Mouse (Mus musculus) neural tube, embryonic 12.5 days (tissue): ENCODE measurements at regions not wholly inside any gene's neighbourhood (a gene's known extent, or its start where the extent isn't known, plus 50 kb on each side); places are given as distances from the start of the nearest gene placed in this dataset.
A peak's percentile ranks its signal among the peaks of the same experiment; 100 is the strongest.

Source experiments
- ATAC-seq: fragments of 200-750 bp; cut with Nextera tagmentation; 2 replicates; pipeline ENCODE4 v1.8.0; 2017; ENCODE audit warnings: low read depth, mild to moderate bottlenecking, moderate TSS enrichment, moderate library complexity; ENCODE audit not compliant: low FRiP score
- H3K27ac ChIP-seq: fragments of 300-500 bp; sonication (generic); 2 replicates; pipeline ENCODE4 v1.5.1; 2016
- H3K27me3 ChIP-seq: fragments of 300-500 bp; sonication (generic); replicated peaks from 2 replicates; pipeline ENCODE4 v1.6.1; 2016; ENCODE audit warnings: mild to moderate bottlenecking
- H3K36me3 ChIP-seq: fragments of 300-500 bp; sonication (generic); 2 replicates; pipeline ENCODE4 v1.6.1; 2016; ENCODE audit warnings: mild to moderate bottlenecking
- H3K4me1 ChIP-seq: fragments of 300-500 bp; sonication (generic); 2 replicates; pipeline ENCODE4 v1.6.1; 2016
- H3K4me2 ChIP-seq: fragments of 300-500 bp; sonication (generic); replicated peaks from 2 replicates; pipeline ENCODE4 v1.6.1; 2016; ENCODE audit warnings: mild to moderate bottlenecking
- H3K4me3 ChIP-seq: fragments of 300-500 bp; sonication (generic); 2 replicates; pipeline ENCODE4 v1.5.1; 2016
- H3K9ac ChIP-seq: fragments of 300-500 bp; sonication (generic); 2 replicates; pipeline ENCODE4 v1.6.1; 2016; ENCODE audit warnings: mild to moderate bottlenecking
- H3K9me3 ChIP-seq: fragments of 300-500 bp; sonication (generic); 2 replicates; pipeline ENCODE4 v1.6.1; 2016; ENCODE audit warnings: mild to moderate bottlenecking
- WGBS: fragments of 180-500 bp; shearing (Covaris S2); methylation state at CpG from one replicate; pipeline ENCODE4 v1.1.7; 2016; 5-methylcytosine and 5-hydroxymethylcytosine counted together

DNA sequence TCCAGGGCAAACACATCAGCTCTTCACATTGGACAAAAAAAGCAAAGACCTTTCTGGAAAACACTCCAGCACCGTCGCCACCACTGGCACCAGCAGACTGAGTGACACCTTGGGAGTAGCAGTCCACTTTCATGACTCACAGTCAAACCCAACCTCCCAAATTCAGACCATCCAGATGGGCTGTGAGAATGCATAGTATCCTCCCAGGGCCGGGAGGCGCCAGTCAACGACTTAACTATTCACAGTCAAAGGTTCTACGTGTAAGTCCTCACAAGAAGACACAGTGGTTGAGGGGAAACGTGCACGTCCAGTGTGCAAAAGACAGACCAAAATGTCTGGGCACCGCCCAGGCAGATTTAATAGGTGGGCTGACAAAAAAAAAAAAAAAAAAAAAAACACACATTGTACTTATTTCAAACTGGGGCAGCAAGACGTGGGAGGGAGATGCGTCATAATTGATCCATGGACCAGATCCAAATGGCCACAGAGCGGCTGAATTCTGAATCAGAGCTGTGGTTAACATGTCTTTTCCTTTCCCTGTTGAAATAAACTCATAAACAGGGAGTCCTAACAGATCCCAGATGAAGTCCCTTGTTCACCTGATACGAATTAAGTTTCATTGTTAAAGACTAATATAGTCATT, 137.6 kb upstream of the Sox2 start:
- H3K36me3 ChIP-seq = no peaks in the 10 kb centered on the region; the same call in 1 of the 2 replicates
- no peak overlapping the region for H3K4me2 ChIP-seq
- WGBS = 88% methylated on average over 13 of the region's 13 CpGs
- ATAC-seq = no peak
- no peak overlapping the region for H3K27ac ChIP-seq
- no peak overlapping the region for H3K9ac ChIP-seq
- no peaks in the 10 kb centered on the region for H3K27me3 ChIP-seq
- no peak overlapping the region for H3K4me3 ChIP-seq
- no peaks in the 10 kb centered on the region for H3K4me1 ChIP-seq
- peaks cover 6% of the 10 kb centered on the region; the same call in 1 of the 2 replicates for H3K9me3 ChIP-seq

DNA sequence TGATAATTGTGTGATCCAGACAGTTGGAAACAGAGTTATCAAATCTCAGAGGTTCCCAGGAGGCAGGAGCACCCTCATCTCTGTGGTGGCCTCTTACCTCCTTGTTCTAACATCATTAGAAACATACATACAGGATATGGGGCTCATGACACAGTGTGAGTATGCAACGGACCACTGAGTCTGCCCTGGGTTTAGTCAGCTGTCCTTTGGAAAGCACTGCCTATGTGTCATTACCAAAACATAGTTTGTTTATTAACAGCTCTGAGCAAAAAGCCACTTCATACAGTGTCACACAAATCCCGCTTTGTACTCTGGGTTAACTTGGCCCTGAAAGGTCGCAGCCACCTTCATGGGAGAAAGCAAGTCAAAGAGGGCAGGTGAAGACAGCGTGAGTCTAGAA, 139.5 kb upstream of the Sox2 start:
- Histone ChIP-seq H3K4me1 (no peaks in the 10 kb centered on the region), H3K9ac (no peak overlapping the region), H3K9me3 (peaks cover 7% of the 10 kb centered on the region; the same call in 1 of the 2 replicates), H3K27me3 (no peaks in the 10 kb centered on the region), H3K36me3 (no peaks in the 10 kb centered on the region; the same call in 1 of the 2 replicates), H3K4me2 (no peak overlapping the region), H3K27ac (no peak overlapping the region), H3K4me3 (no peak overlapping the region)
- WGBS = 89% methylated on average over 4 of the region's 4 CpGs
- ATAC-seq = no peak

DNA sequence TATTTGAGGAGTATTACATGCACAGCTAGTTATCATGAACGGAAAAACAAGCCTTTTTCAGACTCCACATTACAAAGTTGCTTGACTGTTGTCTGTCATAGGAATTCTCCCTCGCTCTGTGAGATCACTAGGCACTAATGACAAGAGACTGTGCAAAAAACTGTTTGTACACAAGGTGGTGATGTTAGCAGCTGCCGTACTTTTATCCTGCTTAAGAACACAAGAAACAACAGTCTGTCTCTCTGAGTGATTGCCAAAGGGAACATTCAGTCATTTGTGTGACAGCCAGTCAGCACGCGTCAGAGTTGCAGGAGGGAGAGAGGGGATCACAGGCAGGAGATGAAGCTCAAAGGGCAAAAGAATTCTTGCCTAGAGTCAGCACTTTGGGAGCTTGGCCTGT, 141.0 kb upstream of the Sox2 start:
- no peak overlapping the region for H3K27ac ChIP-seq
- 53% methylated on average over 5 of the region's 5 CpGs for WGBS
- no peaks in the 10 kb centered on the region for H3K36me3 ChIP-seq
- peaks cover 3% of the 10 kb centered on the region; the same call in 1 of the 2 replicates for H3K9me3 ChIP-seq
- no peak overlapping the region for H3K9ac ChIP-seq
- H3K4me1 ChIP-seq = no peaks in the 10 kb centered on the region
- H3K4me2 ChIP-seq = no peak overlapping the region
- no peak for ATAC-seq
- H3K4me3 ChIP-seq = no peak overlapping the region
- no peaks in the 10 kb centered on the region for H3K27me3 ChIP-seq

DNA sequence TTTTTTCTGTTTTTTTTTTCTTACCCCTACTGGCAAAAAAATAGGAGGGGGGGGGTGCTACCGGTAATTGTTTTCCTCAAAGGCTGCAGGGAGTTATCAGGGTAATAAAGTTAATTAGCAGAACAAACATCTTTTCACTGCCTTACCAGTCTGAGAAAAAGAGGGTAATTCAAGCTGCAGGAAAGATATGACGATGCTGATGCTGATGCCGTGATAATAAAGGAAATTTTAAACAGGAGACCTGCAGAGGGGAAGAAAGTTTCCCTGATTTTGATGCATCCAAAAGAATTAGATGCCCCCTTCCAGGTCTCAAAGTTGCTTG, 145.7 kb upstream of the Sox2 start:
- Histone ChIP-seq H3K4me1 (peaks cover 3% of the 10 kb centered on the region), H3K4me3 (no peak overlapping the region), H3K4me2 (no peak overlapping the region), H3K36me3 (no peaks in the 10 kb centered on the region), H3K27me3 (no peaks in the 10 kb centered on the region), H3K27ac (no peak overlapping the region), H3K9me3 (peaks cover 3% of the 10 kb centered on the region; the same call in 1 of the 2 replicates), H3K9ac (no peak overlapping the region)
- WGBS = 9% methylated on average over 3 of the region's 3 CpGs
- ATAC-seq = peak; percentile 30; the same call in 1 of the 2 replicates

DNA sequence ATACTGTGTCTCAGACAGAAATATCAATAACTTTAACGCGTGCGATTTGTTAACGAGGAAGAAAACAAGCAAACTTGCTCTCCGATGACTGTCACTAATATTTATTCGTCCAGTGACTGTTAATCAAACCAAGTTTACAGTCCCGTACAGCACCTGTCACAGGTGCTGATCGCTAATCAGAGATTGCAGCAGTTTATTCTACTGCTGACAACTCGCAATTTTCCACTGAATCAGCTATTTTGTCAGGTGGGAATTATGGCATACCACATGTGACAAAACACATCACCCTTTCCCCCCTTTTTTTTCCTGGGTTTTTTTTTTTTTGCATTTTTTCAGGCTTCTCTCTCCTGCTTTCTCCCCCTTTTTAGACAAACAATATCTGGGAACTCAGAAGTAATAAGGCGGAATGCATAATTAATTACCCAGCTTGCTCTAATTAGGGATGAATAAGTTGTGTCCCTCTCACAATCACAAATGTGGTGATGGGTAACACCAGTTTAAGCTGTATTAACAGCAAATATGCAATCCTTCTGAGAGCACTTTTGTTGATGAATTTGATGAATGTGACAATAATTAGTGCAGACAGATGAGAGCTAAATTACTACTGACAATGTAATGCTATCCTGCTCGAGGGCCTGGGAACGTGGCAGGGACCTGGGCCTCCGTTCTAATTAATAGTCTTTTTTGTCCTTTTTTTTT, 146.2 kb upstream of the Sox2 start:
- Histone ChIP-seq H3K27ac (no peak overlapping the region), H3K9ac (no peak overlapping the region), H3K4me3 (no peak overlapping the region), H3K4me2 (no peak overlapping the region), H3K9me3 (peaks cover 3% of the 10 kb centered on the region; the same call in 1 of the 2 replicates), H3K36me3 (no peaks in the 10 kb centered on the region), H3K4me1 (peaks cover 3% of the 10 kb centered on the region), H3K27me3 (no peaks in the 10 kb centered on the region)
- WGBS = 50% methylated on average over 13 of the region's 13 CpGs
- peak; percentile 84 for ATAC-seq

DNA sequence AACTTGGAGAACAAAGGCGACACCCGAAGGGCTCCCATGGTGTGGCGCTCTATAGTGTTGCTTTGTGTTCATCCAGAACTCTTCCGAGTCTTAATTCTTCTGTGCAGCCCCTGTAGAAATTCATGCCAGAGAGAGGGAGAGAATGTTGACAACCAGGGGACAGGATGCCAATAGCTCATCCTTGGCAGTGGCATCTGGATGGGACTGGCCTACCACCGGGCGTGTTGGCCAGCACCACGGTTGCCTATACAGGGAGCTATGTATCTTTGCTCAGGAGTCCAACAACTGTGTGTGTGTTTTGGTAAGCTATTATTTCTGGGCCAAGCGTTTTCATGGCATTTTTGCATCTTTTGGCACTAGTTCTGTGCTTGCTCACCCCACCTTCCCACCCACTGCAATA, 153.4 kb upstream of the Sox2 start:
- Histone ChIP-seq H3K36me3 (no peaks in the 10 kb centered on the region), H3K4me2 (no peak overlapping the region), H3K9me3 (no peaks in the 10 kb centered on the region), H3K4me1 (no peaks in the 10 kb centered on the region), H3K27ac (no peak overlapping the region), H3K4me3 (no peak overlapping the region), H3K27me3 (no peaks in the 10 kb centered on the region), H3K9ac (no peak overlapping the region)
- ATAC-seq = no peak
- 90% methylated on average over 8 of the region's 8 CpGs for WGBS

DNA sequence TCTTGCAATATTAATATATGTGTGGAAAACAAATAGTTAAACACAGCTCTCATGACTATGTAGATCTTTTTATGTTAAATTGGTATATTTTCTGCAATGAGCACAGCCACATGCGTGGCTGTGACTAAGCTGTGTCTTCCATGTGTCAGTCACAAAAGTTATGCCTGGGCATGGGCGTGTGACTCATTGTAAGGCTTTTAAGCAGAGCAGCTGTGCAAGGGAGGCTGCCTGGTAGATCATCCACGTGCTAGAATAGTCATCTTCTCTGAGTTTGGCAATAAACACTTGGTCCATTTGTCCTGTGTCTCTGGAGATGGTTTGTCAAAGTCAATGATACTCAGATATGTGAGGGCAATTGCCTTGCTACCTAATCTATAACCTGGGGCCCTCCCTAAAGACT, 154.6 kb upstream of the Sox2 start:
- Histone ChIP-seq H3K36me3 (no peaks in the 10 kb centered on the region), H3K9ac (no peak overlapping the region), H3K4me3 (no peak overlapping the region), H3K4me2 (no peak overlapping the region), H3K27ac (no peak overlapping the region), H3K4me1 (no peaks in the 10 kb centered on the region), H3K27me3 (no peaks in the 10 kb centered on the region), H3K9me3 (no peaks in the 10 kb centered on the region)
- 78% methylated on average over 3 of the region's 3 CpGs for WGBS
- no peak for ATAC-seq

DNA sequence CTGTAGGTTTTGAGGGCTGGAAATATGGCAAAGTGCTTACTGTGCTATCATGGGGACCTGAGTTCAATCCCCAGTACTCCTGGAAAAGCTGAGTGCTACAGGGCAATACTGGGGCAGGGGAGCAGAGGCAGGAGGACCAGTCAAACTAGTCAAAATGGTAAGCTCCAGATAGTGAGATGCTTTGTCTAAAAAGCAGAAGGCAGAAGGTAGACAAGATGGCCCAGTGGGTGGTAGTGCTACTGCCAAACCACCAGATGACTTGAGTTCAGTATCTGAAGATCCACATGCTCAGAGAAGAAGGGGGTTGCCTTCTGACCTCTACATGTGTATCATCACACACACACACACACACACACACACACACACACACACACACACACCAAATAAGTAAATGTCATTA, 156.3 kb upstream of the Sox2 start:
- no peaks in the 10 kb centered on the region for H3K27me3 ChIP-seq
- H3K4me1 ChIP-seq = no peaks in the 10 kb centered on the region
- no peak overlapping the region for H3K27ac ChIP-seq
- no peak overlapping the region for H3K4me2 ChIP-seq
- no peak overlapping the region for H3K9ac ChIP-seq
- no peak overlapping the region for H3K4me3 ChIP-seq
- no peaks in the 10 kb centered on the region for H3K9me3 ChIP-seq
- no peak for ATAC-seq
- no peaks in the 10 kb centered on the region for H3K36me3 ChIP-seq

DNA sequence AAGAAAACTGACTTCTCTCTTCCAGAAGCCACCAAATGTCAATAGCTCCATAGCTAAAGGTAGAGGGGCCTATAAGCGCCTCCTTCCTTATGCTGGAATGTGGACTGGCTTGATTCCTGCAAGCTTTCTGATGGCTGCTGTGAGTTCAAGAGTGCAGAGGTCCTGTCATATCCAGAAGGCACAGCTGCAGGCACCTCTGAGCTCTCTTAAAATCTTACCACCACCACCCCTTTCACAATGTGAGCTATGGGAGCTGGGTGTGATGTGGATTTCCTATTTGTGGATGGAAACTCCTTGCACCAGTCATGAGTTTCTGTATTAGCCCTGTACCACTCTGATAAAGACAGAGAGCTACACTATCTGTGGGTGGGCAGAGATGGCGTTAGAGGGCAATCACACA, 161.2 kb upstream of the Sox2 start:
- Histone ChIP-seq H3K27me3 (no peaks in the 10 kb centered on the region), H3K36me3 (no peaks in the 10 kb centered on the region), H3K4me2 (no peak overlapping the region), H3K4me3 (no peak overlapping the region), H3K9me3 (no peaks in the 10 kb centered on the region), H3K27ac (no peak overlapping the region), H3K9ac (no peak overlapping the region), H3K4me1 (peaks cover 6% of the 10 kb centered on the region)
- no peak for ATAC-seq
- WGBS = 89% methylated on average over 2 of the region's 2 CpGs

DNA sequence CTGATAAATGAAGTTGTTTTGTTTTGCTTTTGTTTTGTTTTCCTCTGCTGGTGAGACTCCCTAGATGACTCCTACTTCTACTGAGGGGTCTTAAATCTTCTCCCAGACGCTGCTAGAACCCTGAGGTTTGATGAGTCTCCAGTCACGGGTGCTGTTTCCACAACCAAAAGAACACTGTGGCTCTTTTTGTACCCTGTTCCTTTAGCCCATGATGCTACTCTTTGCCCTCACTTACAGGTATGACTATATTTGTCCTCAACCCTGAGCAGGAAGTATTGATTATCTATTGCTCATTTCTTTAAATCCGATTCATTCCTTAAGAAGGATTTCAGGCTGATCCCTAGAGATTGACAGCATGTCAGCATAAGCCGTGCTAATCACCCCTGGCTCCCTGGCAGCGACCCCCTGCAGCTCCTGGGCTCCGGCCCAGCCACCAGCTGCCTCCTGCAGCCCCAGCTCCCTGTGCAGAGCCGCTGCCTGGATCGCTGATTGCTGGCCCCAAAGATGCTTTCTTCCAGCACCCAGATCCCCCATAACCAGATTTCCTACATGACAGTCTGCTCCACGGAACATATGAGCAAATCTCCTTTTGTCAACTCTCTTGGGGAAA, 163.7 kb upstream of the Sox2 start:
- Histone ChIP-seq H3K9ac (no peak overlapping the region), H3K4me1 (peaks cover 13% of the 10 kb centered on the region), H3K4me3 (no peak overlapping the region), H3K4me2 (no peak overlapping the region), H3K27ac (no peak overlapping the region), H3K36me3 (no peaks in the 10 kb centered on the region), H3K27me3 (no peaks in the 10 kb centered on the region), H3K9me3 (no peaks in the 10 kb centered on the region)
- WGBS = 10% methylated on average over 9 of the region's 9 CpGs
- no peak for ATAC-seq

DNA sequence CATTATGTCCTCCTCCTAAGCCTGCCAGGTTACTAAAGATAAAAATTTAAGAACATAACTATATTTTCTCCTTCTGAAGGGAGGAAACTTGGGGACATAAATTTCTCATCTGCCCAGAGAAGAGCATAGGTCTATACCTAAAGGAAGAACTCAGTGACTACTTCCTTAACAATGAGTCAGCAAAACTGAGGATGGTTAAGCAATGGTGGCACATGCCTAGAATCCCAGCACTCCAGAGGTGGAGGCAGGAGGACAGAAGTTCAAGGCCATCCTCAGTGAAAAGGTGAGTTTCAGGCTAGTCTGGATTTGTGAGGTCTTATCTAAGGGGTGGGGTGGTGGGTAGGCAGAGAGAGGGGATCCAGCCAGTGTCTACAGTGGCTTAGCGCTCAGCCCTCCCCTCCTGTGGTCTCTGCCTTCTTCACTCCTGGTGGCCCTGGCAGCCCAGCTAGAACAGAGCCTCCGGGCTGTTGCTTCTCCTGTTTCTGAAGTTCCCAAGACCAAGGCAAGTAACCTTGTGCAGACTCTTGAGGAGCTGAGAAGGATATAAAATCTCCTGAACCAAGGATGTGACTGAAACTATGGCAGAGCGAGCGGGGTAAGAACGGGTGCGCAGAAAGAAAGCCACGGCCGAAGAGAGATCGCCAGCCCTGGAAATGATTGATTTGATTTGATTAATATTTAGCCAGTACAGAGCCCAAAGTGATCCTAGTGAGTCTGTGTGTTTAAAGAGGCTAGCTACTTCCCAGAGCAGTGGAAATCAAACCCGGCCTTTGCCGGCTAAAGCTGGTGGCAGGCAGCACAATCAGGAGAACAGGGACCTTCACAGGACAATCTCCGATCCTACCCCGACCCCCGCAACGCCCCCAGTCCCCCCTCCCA, 164.6 kb upstream of the Sox2 start:
- H3K27ac ChIP-seq = no peak overlapping the region
- 48% methylated on average over 15 of the region's 15 CpGs for WGBS
- no peaks in the 10 kb centered on the region for H3K27me3 ChIP-seq
- H3K9ac ChIP-seq = no peak overlapping the region
- no peak overlapping the region for H3K4me3 ChIP-seq
- no peak overlapping the region for H3K4me2 ChIP-seq
- H3K9me3 ChIP-seq = no peaks in the 10 kb centered on the region
- no peak for ATAC-seq
- no peaks in the 10 kb centered on the region for H3K36me3 ChIP-seq
- peaks cover 19% of the 10 kb centered on the region for H3K4me1 ChIP-seq

DNA sequence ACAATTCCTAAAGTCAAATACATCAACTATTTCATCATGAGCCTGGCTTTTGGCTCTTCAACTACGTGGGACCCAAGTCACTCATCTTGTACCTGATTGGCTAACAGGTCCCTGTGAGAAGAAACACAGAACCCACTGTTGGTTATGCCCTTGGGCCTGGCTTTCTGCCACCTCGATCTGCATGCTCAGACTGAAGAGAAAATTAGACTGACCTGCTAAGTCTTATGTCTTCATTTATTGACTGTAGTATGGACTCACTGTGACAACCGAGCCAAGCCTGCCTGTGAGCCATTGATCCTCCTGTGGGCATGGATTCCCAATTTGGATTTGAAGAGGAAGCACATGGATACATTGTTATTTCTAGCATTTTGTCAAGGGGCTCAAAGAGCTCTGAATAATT, 166.3 kb upstream of the Sox2 start:
- H3K27me3 ChIP-seq = no peaks in the 10 kb centered on the region
- no peak overlapping the region for H3K9ac ChIP-seq
- no peak overlapping the region for H3K4me2 ChIP-seq
- no peak overlapping the region for H3K27ac ChIP-seq
- no peak for ATAC-seq
- no peaks in the 10 kb centered on the region for H3K9me3 ChIP-seq
- no peaks in the 10 kb centered on the region for H3K36me3 ChIP-seq
- H3K4me3 ChIP-seq = no peak overlapping the region
- WGBS = 79% methylated on average over 3 of the region's 3 CpGs
- peaks cover 19% of the 10 kb centered on the region for H3K4me1 ChIP-seq
